Mouse (Mus musculus) gastrocnemius, postnatal 14 days (tissue): ENCODE results near the gene Atxn2l. TPM values are rescaled to one million over a fixed set of nuclear protein-coding genes. Genes with fewer than 3 reads are reported as not detected.
"Not testable (repeated sequence)": the region's sequence is repeated elsewhere in the genome, so short reads cannot be mapped to it uniquely, and the experiment has no call there.

ENCODE experiments used
- DNase-seq: peaks from one replicate; pipeline ENCODE4 v3.0.0; 2021; ENCODE audit warnings: mixed read lengths
- intact Hi-C: fragments of 180-260 bp; cut with DNase I; formaldehyde crosslinking; loops from one replicate; pipeline ENCODE4 v1.15.1; 2025; ENCODE audit warnings: low total_unique reads
- total RNA-seq, 2 experiments: library from RNA; stranded (reverse); gene quantifications; 2 replicates each; pipeline ENCODE4 v1.2.3; 2021

The Atxn2l gene
- total RNA-seq, 2 experiments from 2014 or later: 31.1 to 32.4 TPM

- intact Hi-C loops: no loop called here
- no peak for DNase-seq
Measured at GRCm38 (mm10) chr7:126496475-126496874, 6.8 kb downstream of the Atxn2l start.

- intact Hi-C loops: no loop called here
- DNase-seq: no peak
Measured at GRCm38 (mm10) chr7:126494120-126494519, 9.1 kb downstream of the Atxn2l start.

GRCm38 (mm10) chr7:126491973-126492372, 11.3 kb downstream of the Atxn2l start:
- DNase-seq: no peak

DNA sequence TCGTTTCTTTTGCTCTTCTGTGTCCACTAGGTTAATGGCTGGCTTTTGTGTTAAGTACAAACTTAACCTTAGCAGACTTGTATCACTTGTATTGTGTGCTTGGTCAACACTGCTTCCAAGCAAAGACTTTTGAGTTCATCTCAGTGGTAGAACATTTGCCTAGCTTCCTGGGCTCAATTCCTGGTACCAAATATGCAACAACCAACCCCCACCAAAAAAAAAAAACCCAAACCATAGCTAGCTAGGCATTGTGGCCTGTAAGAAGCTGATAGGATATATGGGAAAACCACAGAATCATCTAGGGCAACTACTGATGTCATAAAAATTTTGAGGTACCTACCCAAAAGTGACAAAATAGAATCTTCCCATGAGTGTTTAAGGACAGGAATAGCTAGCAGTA, 12.2 kb downstream of the Atxn2l start:
- intact Hi-C loops: no loop called here
- DNase-seq: no peak

More at GRCm38 (mm10) chr7:126491973-126492372, 11.3 kb downstream of the Atxn2l start:
- intact Hi-C loops: no loop called here

GRCm38 (mm10) chr7:126487617-126488385, 15.4 kb downstream of the Atxn2l start:
- intact Hi-C loops, DNase-seq: not testable (repeated sequence)

DNA sequence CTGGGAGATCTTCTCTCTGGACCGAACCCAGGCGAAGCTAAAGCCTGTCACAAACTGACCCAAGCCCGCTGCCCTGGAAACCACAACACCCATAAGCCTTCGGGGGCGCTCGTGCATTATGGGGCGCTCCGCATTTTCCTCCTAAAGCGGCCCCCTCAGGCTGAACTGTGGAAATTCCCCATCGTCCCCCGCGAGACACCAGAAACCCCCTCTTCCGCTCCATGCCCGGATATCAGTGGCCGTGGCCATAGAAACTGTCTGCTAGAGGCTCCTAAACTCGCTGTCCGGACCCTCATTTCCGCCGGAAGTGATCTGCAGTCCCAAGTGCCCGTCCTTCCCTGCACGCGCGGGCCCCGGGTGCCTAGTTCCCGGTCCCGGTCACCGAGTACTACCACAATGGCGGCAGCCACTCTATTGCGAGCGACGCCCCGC, 16.2 kb downstream of the Atxn2l start, which contains the start of gene Tufm:
Gene Tufm, plus strand, starts transcription at position 310 of the 432 bp plus-strand sequence.
- peak; percentile 96 for DNase-seq
- intact Hi-C loops: no loop called here

- DNase-seq: peak; percentile 88
- intact Hi-C loops: loop anchor here (5.0 kb wide), 1 partner anchor 85 kb away; the partner anchor contains the start of gene Nfatc2ip
Measured at GRCm38 (mm10) chr7:126482392-126482871, 20.8 kb downstream of the Atxn2l start.

GRCm38 (mm10) chr7:126481699-126482098, 21.5 kb downstream of the Atxn2l start:
- DNase-seq: no peak
- intact Hi-C loops: loop anchor here (5.0 kb wide), 1 partner anchor 84 kb away; the partner anchor contains the start of gene Nfatc2ip

DNA sequence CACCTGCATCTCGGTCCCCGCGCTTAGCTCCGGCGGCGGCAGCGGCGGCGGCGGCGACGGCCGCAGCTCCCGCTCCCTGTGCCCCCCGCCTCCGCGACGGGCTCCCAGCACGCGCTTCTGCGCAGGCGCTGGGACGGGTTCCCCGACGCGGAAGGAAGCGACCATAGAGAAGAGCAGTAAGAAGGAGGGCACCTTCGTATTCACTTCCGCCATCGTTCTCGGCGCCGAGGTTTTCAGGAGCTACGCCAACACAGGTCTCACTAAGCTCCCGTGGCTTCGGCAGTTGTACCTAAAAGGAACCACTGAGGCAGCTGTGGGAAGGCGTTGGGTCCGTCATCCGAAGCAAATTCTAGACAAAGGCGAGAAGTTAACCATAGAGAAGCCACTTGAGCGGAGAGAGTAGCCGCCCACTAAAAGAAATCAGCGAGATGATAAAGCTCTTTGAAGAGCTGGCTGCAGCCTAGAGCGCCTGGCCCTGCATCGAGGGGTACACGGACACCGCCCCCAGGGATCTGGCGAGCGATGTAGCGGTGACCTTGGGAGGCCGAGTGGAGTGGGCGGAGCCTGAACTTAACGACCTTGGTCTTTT, 28.1 kb downstream of the Atxn2l start, which contains the start of gene Sh2b1:
Gene Sh2b1, minus strand, starts transcription at position 432 of the 589 bp plus-strand sequence.
- DNase-seq: peak; percentile 90
- intact Hi-C loops: no loop called here

- peak; percentile 41 for DNase-seq
- intact Hi-C loops: no loop called here
Measured at GRCm38 (mm10) chr7:126474486-126474955, 28.7 kb downstream of the Atxn2l start.

- intact Hi-C loops: no loop called here
- no peak for DNase-seq
Measured at GRCm38 (mm10) chr7:126473470-126474086, 29.7 kb downstream of the Atxn2l start.

GRCm38 (mm10) chr7:126472713-126473112, 30.5 kb downstream of the Atxn2l start:
- DNase-seq: no peak

DNA sequence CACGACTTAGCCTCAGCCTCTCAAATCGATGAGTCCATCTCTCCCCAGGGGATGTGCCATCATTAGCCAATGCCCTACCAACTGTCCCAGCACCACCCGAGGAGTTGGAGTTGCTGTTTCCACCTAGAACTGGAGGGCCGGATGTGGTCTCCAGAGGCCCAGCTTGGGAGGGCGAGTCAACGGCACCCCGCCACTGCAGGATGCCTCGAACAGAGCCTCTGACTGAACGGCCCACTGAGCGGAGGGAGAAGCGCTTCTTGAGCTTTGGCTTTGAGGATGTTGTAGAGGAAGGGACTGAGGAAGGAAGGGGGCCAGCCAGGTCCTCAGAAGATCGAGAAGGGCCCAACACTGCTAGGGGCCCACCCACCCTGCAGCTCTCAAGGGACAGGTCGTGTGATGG, 30.9 kb downstream of the Atxn2l start:
- no peak for DNase-seq
- intact Hi-C loops: no loop called here

More at GRCm38 (mm10) chr7:126472713-126473112, 30.5 kb downstream of the Atxn2l start:
- intact Hi-C loops: no loop called here

DNA sequence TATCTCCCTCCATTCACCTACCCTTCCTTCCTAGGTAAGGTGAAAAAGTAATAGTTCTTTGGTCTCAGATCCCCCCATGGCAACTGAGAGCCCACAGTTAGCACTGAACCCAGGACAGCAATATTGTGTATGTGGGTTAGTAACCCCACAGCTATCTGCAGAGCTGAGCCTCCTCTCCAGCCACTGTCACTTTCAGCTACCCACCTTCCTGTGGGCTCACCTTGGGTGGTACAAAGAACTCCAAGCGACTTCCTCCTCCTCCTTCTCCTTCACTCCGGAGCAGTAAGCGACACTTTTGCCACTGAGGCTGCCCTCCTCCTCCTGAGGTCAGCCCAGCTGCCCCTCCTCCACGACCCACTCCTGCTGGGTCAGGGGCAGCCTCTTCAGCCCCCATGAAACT, 31.4 kb downstream of the Atxn2l start:
- intact Hi-C loops: no loop called here
- DNase-seq: no peak

DNA sequence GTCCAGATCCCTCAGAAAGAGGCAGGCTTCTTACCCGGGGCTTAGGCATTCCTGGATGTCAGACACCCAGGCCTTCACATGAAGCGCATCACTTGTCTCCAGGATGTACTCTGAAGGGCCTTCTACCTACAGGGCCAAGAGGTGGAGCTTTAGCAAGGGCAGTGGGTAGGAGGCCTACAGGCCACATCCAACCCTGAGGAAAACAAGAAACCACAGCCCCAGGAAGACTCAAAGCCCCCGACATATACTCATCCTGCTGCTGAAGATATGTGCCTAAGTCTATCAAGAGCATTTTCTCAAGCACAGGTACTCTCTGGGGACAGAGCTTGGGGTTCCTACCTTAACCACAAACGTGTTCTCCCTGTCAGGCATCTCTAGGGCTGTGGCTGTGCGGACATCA, 31.9 kb downstream of the Atxn2l start:
- no peak for DNase-seq
- intact Hi-C loops: no loop called here

GRCm38 (mm10) chr7:126470077-126470476, 33.2 kb downstream of the Atxn2l start:
- DNase-seq: no peak
- intact Hi-C loops: no loop called here

GRCm38 (mm10) chr7:126467834-126468627, 35.2 kb downstream of the Atxn2l start:
- intact Hi-C loops: no loop called here
- no peak for DNase-seq

DNA sequence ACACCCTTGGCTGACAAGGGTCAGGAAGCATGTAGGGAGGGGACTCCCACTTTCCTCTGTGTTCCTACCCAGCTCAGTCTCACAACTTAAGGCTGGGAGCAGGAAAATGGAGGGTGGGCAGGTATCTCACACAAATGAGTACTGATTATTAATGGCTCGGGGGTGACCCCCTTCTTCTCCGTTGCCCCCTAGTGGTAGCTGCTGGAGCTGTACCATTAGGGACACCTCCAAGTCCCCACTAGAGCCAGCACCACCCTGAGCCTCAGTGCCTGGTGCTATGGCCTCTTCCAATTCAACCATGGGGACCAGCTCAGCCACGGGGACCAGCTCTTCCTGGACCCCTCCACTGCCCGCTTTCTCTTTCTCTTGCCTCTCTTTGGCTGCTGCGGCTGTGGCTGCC, 36.0 kb downstream of the Atxn2l start:
- intact Hi-C loops: no loop called here
- peak; percentile 59 for DNase-seq

GRCm38 (mm10) chr7:126466707-126467106, 36.5 kb downstream of the Atxn2l start:
- intact Hi-C loops: no loop called here
- no peak for DNase-seq
